Mouse (Mus musculus): ENCODE data around the gene Ctnnd2.

The Ctnnd2 gene

DNA sequence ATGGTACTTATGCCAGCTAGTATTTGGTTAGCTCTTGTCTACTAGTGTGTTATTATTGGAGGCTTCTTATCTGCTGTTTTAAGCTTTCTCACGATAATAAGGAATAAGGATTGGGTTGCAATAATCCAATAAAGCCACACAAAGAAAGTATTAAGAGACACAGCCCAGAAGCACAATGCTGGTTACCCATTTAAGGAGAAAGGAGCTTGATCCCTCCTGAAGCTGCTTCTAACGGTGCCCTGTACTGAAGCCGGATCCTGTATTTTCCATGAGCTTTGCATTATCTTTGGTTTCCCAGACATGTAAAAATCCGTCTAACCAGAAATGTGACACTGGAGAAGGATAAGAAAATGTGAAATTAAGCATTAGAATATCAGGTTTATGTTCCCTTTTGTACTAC lies 565.8 kb downstream of the Ctnnd2 start:
- no peak for DNase-seq

DNA sequence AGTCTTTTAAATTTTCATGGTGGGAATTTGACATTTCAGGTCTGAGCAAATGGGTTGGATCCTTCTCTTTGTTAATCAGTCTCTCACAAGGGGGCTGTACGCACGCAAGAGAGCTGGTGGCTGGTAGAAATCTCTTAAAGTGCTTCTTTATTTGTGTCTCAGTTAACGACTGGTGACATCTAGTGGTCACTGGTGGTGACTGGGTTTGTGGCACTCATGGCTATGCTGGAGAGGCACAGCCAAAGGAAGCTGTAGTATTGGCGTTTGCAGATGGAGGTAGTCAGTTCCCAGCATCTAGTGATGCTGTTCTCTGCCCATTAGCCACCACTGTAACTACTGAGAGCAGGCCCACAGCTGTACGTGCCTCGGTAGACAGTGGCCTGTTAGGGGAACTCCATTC lies 568.3 kb downstream of the Ctnnd2 start:
- DNase-seq: peak; percentile 75 to 78

DNA sequence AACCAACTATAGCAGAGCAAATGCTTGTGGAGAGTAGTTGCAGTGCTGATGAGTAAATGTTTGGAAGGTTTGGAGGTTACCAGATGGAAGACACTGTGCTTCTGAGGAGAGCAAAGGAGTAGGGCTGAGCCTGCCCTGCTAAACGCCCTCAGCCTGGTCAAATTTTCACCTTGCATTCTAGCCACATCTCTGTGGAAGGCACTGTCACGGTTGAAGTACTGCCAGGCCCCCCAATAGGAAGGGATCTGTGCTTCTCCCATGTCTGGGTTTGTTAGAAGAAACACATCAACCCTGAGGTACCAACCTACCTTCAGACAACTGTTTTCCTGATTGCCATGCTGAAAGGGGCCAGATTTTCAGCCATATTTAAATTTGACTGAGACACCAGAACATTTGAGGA lies 585.6 kb downstream of the Ctnnd2 start:
- peak in 1 of 2 experiments; percentile 33 for DNase-seq

DNA sequence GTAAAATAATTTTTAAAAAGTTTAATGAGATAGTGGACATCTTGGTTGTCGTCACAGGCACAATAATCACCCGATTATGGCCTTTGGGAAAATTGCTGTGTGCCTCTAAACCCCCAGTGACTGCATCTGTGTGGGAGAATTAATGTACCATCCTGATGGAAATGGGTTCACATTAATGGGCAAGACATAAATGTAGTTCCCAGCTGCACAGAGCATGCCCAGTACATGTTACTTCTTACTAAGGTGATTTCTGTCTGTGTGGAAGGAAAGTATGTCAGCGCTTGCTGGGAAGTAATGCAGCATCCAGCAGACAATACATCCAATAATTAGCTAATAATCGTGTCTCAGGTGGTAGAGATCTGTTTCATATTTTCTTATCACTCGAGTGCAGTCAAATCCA lies 589.8 kb downstream of the Ctnnd2 start:
- no peak for DNase-seq

DNA sequence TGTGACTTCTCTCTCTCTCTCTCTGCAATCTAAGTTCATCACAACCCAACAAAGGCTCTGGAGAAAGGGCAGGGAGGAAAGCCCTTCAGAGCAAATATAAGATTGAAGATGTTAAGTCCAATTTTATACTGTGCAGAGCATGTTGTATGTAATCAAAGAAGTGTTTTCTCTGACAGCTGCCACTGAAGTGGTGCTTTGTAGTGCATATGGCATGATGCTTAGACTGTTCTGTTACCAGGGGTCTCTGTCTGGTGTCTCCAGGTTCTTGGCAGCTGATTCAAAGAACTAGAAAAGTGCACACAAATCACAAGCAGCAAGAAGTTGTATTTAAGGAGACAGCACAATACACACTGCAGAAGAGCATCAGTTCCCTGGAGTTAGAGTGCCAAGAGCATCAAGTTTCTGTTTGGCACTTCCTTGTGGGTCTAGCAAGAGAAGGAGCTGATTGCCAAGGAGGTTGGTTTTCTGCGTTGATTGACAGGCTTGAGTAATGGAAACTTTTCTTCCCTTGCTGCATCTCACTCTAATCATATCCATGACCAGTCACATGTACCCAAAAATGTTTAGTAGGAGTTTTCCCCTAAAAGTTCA lies 590.4 kb downstream of the Ctnnd2 start:
- DNase-seq: no peak

DNA sequence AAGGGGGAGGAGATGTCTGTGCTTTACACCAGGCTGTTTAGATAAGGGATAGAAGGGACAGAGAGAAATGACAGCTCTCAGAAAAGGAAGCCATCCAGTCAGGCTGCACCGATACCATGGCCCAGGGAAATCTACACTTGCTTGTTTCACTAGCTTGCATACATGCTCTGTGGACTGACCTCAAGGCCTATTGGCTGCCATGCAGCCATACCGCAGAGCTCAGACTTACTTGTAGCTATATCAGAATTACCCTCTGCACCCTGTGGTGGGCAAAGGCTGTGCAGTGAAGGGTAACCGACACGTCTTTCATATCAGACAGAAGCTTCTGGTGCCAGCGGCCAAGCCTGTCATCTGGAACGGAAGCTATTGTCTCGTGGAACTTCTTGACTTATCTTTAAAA lies 604.5 kb downstream of the Ctnnd2 start:
- no peak for DNase-seq

DNA sequence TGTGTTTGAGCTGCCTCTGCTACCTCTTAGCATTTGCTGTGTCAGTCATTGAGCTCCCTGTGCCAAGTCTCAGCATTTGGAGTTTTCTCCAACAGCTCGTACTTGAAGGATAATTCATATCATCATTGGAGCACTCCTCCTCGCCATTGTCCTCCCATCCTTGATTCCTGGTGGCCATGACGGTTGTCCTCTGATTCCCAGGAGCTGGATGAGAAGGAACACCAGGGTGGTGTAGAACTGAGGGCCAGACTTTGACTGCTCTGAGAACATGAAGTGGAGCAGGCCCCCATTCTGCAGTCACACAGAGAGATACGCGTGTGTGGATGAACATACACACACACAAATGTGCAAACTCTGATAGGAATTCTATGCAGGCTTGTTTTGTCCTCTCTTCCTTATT lies 605.4 kb downstream of the Ctnnd2 start:
- no peak for DNase-seq

DNA sequence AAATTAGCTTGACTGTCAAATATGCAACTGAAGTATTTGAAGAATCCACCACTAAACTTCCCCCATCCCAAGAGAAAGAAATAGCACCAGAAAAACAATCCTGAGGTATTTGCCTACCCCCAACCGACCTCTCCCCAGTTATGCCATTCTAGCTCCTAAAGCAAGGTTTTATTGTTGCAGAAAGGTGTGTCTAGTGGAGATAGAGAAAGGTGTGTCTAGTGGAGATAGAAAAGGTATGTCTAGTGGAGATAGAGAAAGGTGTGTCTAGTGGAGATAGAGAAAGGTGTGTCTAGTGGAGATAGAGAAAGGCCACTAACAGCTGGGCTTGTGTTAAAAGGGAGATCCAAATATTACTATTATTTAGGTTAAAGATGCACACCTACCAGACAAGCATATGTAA lies 607.5 kb downstream of the Ctnnd2 start:
- no peak for DNase-seq

DNA sequence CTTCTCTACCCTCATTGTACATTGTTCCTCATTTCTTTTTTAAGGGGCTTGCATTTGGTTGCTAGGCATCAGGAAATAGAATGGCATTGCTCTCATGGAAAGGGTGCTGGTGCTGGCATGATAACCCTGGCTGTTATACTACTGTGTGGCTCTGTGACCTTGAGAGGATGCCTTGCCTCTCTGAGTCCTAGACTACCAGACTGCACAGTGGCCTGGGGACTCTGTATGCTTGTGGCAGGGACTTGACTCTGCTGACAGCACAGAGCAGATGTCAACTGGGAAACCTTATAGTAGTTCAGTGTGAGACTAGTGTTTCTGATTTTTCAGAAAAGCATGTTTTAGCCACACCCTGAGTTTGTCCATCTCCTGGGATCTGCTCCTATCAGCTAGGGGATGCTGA lies 608.6 kb downstream of the Ctnnd2 start:
- no peak for DNase-seq

DNA sequence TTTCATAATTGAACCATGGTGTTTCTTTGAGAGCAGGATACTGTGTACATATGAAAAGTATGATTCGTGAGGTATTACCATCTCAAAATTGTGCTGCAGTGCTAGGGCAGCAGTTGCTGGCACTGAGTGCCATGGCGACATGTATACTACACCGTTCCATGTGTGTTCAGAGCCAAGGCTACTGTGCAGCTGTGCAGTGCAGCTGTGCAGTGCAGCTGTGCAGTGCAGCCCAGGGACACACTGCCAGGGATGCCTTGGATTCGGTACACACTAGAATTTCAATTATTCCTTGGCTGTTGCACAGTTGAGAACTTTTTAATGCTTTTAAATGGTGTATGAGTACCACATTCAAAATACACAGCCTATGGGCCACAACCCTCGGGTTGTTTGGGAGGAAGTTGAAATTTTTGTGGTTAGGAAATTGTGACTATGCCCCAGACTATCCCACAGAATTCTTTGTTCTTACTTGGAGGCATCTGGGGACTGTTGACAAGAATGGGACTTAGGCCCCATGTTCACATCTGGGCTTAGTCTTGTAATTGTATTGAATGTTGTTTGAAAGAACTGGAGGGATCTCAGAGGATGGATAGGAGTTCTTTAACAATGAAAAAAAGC lies 613.4 kb downstream of the Ctnnd2 start:
- no peak for DNase-seq

DNA sequence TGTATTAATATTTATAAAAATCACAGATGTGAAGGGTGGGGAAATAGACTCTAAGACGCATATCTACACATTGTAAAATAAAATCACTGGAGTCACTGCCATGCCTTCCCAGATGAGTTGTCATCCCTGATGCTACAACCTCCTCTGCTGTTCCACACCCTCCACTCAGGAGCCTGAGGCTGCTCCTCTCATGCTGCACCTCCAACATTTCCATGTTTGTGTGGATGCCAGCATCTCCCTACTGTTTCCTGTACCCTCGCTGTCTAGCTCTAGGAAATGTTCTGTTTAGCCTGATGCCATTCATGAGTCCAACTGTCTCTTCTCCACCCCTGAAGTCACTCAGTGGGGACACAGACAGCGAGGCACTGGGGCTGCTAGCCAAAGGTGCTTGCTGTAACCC lies 620.9 kb downstream of the Ctnnd2 start:
- DNase-seq: peak; percentile 28 to 50

DNA sequence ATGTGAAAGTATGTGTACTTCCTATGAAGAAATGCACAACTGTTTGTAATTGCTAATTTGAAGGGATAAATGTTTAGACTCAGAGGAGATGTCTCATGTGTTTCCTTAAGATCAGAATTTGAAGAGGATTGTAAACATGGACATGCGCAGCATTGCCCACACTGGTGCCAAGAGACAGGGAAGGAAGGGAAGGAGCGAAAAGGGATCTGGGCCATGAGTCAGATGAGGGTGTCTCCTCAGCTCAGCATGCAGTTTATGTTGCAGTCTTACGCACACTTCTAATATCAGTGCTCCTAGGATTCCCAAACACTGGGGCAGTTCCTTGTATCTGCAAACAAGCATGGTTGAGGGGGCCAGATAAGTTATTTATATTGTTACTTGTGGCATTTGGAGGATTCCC lies 623.3 kb downstream of the Ctnnd2 start:
- peak in 1 of 2 experiments; percentile 18 for DNase-seq

DNA sequence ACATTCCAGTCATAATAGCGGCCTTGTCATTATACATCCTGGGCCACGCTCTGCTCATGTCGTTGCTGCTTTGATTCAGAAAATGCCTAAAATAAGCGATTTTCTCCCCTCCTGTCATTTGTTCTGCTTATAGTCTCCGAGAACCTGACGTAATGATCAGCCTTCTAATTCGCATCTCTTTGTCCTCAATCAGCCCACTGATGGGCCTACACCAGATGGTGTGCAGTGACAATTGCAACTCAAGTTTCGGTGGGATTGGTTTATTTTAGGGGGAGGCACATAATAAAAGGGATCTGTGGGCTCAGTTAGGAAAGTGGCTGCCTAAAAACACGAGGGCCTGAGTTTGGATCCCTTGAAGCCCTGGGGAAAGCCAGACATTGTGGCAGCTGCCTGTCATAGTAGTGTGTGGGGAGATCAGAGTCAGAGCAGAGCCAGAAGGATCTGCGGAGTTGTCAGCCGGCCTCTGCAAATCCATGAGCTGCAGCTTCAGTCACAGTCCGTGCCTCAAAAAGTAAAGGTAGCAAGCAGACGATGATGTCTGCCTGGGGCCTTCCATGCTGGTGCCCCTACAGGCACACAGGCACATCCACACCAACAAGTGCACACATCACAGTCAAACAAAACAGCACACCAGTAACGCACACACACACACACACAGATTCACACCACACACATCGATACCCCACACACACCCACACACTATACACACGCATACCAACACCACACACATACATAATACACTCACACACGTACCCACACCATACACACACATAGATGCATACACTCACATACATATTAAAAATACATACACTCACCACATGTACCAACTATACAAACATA lies 655.3 kb downstream of the Ctnnd2 start:
- no peak for DNase-seq

DNA sequence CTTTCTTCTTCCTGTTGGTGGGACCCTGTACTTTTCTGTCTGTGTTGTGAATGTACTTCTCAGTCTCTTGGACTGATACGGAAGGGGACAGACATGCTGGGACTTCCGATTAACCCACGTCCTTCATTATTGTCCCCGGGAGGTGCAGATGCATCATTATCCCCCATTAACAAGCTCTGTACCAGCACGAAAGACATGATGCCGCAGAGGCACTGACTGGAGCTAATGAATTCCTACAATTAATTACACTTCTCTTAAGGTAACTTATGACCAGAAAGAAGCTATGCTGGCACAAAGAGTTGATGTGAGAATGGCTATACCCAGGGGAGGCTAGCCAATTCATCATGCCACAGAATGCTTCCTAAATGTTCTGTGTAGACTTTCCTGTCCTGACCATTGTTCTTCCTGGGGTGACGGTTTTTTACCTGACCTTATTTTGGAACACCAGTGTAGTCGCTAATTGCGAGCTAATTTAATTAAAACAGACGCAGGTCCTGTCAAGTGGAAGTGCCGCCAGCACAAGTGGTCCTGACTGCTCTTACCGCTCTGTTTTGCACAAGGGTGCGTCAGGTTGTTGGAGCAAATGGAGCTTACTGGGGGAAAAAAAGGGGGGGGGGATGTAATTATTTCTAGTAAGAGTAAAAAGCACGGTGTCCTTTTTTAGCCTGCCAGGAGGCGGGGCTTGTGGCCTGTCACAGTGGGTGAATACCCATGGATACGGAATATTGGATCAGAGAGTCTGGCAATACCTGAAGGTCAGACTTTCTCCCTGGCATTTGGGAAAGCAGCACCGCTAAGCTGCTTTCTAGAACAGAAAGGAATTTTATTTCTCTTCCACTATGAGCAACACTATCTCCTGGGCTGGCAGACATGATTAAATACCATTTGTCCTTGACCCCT lies 685.1 kb downstream of the Ctnnd2 start:
- no peak for DNase-seq

DNA sequence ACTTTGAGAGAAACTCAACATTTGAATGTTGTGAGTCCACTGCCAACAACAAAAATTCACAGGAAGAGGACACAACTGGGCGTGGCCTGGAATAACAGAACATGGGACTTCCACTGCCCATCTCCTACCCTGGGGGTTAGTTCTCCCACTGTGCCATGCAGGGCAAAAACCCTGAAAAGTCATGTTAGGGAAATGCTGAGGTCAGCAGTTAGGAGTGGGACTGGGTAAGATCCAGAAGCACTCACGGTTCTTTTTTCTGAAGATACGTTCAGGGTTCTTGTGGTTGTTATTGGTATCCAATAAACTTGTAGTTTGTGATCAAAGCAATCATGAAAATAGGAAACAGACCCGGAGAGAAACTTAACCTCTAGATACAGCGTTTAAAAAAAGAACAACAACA lies 695.0 kb downstream of the Ctnnd2 start:
- no peak for DNase-seq

DNA sequence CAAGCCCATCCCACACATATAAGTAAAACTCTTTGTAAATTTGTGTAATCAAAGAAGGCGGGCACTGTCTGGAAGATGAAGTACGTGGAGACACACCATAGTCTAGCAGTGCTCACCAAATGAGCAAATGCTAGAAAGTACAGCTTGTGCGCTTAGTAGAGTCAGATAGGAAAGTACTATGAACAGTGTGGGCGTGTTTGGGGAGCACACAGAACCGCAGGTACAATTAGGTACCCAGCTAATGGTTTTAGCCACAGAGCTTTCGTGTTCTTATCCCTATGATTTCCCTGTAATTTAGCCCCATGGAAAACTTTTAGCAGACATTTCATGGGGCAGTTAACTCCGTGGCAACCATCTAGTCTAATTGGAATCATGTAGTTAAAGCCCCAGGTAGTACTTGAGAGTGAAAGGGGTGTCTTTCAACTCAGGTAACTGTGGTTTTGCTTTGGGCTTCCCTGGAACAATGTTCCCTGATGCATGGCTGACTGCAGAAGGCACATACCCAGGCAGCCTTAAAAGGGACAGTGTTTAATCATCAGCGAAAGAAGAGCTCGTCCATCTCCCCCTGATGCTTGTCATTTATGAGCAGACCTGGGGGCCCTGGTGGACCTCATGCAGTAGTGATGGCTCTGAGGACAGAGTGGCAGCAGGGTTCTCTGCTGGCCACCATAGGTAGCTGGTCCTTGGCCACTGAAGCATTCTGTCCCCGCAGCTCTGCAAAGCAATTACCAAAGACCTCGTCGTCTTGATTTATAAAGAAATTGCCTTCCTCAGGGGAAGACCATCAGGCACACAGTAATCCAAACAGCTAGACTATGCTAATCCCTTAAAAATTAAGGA lies 697.5 kb downstream of the Ctnnd2 start:
- no peak for DNase-seq

DNA sequence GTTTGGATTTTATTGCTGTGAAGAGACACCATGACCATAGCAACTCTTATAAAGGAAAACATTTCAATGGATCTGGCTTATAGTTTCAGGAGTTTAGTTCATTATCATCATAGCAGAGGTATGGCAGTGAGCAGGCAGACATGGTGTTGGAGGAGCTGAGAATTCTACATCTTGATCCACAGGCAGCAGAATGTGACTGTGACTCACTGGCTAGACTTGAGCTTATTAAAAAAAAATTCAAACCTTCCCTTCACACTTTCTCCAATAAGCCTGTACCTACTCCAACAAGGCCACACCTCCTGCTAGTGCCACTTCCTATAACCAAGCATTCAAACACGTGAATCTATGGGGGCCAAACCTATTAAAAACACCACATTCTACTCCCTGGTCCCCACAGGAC lies 703.1 kb downstream of the Ctnnd2 start:
- no peak for DNase-seq

DNA sequence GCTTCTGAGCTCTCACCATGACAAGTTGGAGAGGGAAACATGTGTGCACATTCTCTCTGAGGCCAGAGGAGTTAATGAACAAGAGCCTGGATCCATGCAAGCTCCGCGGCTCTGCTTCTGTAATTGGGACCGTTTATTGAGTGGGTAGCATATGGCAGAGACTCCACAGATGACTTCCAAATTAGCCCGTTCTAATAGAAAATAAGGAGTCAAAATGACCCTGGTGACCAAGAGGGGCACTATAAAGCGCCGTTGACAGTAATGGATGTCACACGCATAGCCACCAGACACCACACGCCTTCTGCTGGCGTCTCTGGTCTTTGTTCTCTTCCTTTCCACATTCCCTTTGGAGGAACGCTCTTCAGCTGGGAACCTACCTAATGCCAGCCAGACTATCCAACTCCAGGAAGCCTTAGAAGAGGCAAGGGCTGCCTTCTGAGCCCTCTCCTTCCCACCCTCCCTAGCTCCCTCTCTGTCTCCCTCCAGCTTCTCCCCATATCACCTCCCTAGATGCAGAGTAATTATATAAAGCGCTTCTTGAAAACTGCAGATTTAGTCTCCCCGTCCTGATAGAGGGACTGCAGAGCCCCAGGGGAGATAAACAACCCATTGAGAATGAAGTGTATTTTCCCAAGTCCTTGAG lies 712.4 kb downstream of the Ctnnd2 start:
- no peak for DNase-seq

DNA sequence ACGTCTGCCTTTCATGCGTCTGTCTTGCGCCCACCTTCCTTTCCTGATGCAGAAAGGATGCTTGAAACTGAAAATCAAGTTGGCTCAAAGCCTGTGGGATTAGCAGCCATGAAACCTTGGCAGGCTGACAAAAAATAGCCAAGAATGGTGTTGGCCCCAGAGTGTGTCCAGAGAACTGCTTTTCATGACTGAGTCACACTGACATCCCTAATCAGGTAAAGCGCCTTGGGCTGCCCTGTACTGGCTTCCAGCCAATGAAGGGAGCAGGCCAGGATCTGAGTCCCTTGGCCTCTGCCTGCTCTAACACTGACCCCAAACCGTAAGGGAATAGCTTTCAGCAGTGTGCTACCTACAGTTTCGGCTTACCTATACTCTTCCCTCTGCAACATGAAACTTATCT lies 713.0 kb downstream of the Ctnnd2 start:
- peak; percentile 72 to 80 for DNase-seq

DNA sequence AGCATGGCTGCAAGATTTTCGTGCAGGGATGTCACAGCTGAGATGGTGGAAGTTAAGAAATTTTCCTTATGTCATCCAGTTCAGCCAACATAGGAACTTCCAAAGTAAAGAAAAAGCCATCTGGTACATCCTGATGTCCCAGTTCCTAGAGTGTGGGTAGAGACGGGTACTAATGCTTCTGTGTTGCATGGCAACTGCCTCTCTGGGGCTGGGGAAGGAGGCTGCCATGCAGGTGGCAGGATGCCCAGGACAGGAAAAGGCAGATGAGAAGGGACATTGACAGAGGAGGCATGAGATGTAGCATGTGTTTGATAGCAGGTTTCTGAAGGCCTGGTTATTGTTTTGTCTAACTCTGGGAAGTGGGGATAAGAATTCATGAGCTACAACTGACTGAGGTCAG lies 715.2 kb downstream of the Ctnnd2 start:
- DNase-seq: peak; percentile 44 to 46

DNA sequence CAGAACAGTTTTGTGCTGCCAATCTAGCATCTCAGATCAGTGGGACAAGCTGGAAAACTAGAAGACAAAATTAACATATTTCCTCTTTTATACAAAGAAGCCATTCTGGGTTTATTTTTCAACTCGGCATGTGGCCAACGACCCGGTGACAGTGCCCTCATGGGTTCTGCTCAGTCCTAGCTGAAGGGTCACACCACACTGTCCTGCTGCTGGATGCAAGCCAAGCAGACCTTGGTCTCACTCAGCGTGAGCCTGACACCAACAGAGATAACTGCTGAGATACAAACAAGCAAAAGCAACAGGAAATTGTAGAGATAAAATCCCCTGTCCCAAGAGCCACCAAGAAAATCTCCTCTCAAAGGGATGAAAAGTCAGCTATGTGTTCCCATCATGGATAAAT lies 719.6 kb downstream of the Ctnnd2 start:
- DNase-seq: peak; percentile 31 to 52

DNA sequence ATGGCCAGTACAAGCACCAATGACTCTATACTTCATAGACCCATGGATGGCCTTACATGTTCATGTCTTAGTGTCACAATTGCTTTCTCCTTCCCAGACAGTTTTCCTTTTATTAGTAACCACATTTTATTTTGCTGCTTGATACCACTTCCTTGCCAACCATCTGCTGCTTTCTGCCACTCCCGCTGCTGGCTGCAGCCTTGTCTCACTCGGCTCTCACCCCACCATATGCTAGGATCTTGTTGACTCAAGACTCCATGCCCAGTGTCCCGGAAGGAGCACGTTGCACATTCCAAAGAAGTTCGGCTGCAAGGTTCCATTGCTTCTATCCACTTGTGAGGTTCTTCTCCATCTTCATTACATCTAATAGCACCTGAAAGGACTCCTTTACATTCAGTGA lies 722.7 kb downstream of the Ctnnd2 start:
- peak; percentile 80 to 90 for DNase-seq
